Mouse (Mus musculus) lung, embryonic 14.5 days (tissue): Measurements from ENCODE around the gene Itgb2l. TPM values are rescaled to one million over a fixed set of nuclear protein-coding genes. Genes with fewer than 3 reads are reported as not detected.

Source experiments
- ATAC-seq: fragments of 200-750 bp; cut with Nextera tagmentation; 2 replicates; pipeline ENCODE4 v1.8.0; 2017; ENCODE audit warnings: mild to moderate bottlenecking, moderate TSS enrichment, moderate library complexity; ENCODE audit not compliant: insufficient read depth
- DNase-seq: peaks from one replicate; pipeline ENCODE4 v3.0.0-alpha.2; 2015
- H3K27ac ChIP-seq: fragments of 300-500 bp; sonication (generic); 2 replicates; pipeline ENCODE4 v1.5.1; 2014; ENCODE audit warnings: low read depth, mild to moderate bottlenecking, moderate library complexity
- H3K27me3 ChIP-seq: fragments of 300-500 bp; sonication (generic); 2 replicates; pipeline ENCODE4 v1.6.1; 2014; ENCODE audit warnings: low read length, control low read depth; ENCODE audit not compliant: insufficient read depth
- H3K36me3 ChIP-seq: fragments of 300-500 bp; sonication (generic); 2 replicates; pipeline ENCODE4 v1.6.1; 2014; ENCODE audit warnings: control low read depth; ENCODE audit not compliant: insufficient read depth
- H3K4me1 ChIP-seq: fragments of 300-500 bp; sonication (generic); 2 replicates; pipeline ENCODE4 v1.6.1; 2014; ENCODE audit warnings: antibody characterized with exemption, control low read depth; ENCODE audit not compliant: insufficient read depth
- H3K4me2 ChIP-seq: fragments of 300-500 bp; sonication (generic); 2 replicates; pipeline ENCODE4 v1.6.1; 2014; ENCODE audit warnings: mild to moderate bottlenecking
- H3K4me3 ChIP-seq: fragments of 300-500 bp; sonication (generic); 2 replicates; pipeline ENCODE4 v1.5.1; 2014; ENCODE audit warnings: low read depth, low read length
- H3K9ac ChIP-seq: fragments of 300-500 bp; sonication (generic); 2 replicates; pipeline ENCODE4 v1.6.1; 2014
- H3K9me3 ChIP-seq: fragments of 300-500 bp; sonication (generic); 2 replicates; pipeline ENCODE4 v1.6.1; 2016; ENCODE audit warnings: low read depth, low read length, control low read depth
- CTCF ChIP-seq: IDR thresholded peaks from 2 replicates; pipeline ENCODE4 v1.5.1; 2016; ENCODE audit warnings: antibody characterized with exemption, low read depth
- whole genome bisulfite sequencing: fragments of 180-500 bp; shearing (Covaris S2); extraction: QIAGEN DNeasy Blood & Tissue Kit; methylation state at CpG from one replicate; pipeline ENCODE4 v1.1.7; 2014; 5-methylcytosine and 5-hydroxymethylcytosine counted together
- polyA plus RNA-seq: library from polyadenylated mRNA; unstranded; fragments of >200 nt; fragmentation: Nextera tagmentation; extraction: Ambion mirVana; gene quantifications from 2 replicates; pipeline ENCODE4 v1.2.1, GENCODE M21; 2014

Itgb2l gene
- polyA plus RNA-seq, 1 experiment from 2014 or later = 0.29 TPM

- ATAC-seq (no peak), DNase-seq (peak; percentile 20)
- H3K36me3 ChIP-seq = no peaks in the 10 kb centered on the region
- no peaks in the 10 kb centered on the region for H3K27me3 ChIP-seq
- H3K9ac ChIP-seq = no peak overlapping the region
- no peak overlapping the region for H3K27ac ChIP-seq
- H3K4me3 ChIP-seq = no peak overlapping the region
- H3K4me2 ChIP-seq = 0 out of 2 replicates have a peak overlapping the region, but pooled peaks have one; percentile 1
- WGBS = 16% methylated on average over 5 of the region's 5 CpGs
- no peak for TF ChIP-seq CTCF
- H3K4me1 ChIP-seq = no peaks in the 10 kb centered on the region
- H3K9me3 ChIP-seq = no peaks in the 10 kb centered on the region
These were observed 28.9 kb upstream of the Itgb2l start for GRCm38 (mm10) chr16:96472361-96472760.

- Histone ChIP-seq H3K27me3 (no peaks in the 10 kb centered on the region), H3K9ac (no peak overlapping the region), H3K4me1 (no peaks in the 10 kb centered on the region), H3K9me3 (no peaks in the 10 kb centered on the region), H3K4me2 (no peak overlapping the region), H3K36me3 (no peaks in the 10 kb centered on the region), H3K27ac (no peak overlapping the region), H3K4me3 (no peak overlapping the region)
- 47% methylated on average over 4 of the region's 4 CpGs for WGBS
- ATAC-seq (no peak), DNase-seq (peak; percentile 51)
- TF ChIP-seq CTCF = peak; percentile 51
These were observed 26.2 kb upstream of the Itgb2l start for GRCm38 (mm10) chr16:96469640-96470039.

GRCm38 (mm10) chr16:96468698-96469097 is 25.3 kb upstream of the Itgb2l start:
- no peak overlapping the region for H3K4me2 ChIP-seq

GRCm38 (mm10) chr16:96468011-96468410 is 24.6 kb upstream of the Itgb2l start:
- Histone ChIP-seq H3K27me3 (no peaks in the 10 kb centered on the region), H3K27ac (no peak overlapping the region), H3K4me3 (no peak overlapping the region), H3K36me3 (no peaks in the 10 kb centered on the region), H3K4me1 (no peaks in the 10 kb centered on the region), H3K9ac (no peak overlapping the region), H3K4me2 (no peak overlapping the region), H3K9me3 (no peaks in the 10 kb centered on the region)
- DNase-seq (no peak), ATAC-seq (no peak)
- 53% methylated on average over 4 of the region's 4 CpGs for WGBS
- TF ChIP-seq CTCF = no peak

More at GRCm38 (mm10) chr16:96468698-96469097, 25.3 kb upstream of the Itgb2l start:
- H3K36me3 ChIP-seq = no peaks in the 10 kb centered on the region
- no peaks in the 10 kb centered on the region for H3K4me1 ChIP-seq
- no peak for TF ChIP-seq CTCF
- no peaks in the 10 kb centered on the region for H3K27me3 ChIP-seq
- WGBS = 59% methylated on average over 4 of the region's 4 CpGs
- H3K9ac ChIP-seq = no peak overlapping the region
- ATAC-seq (peak; percentile 28; the same call in 1 of the 2 replicates), DNase-seq (peak; percentile 23)
- H3K4me3 ChIP-seq = no peak overlapping the region
- no peaks in the 10 kb centered on the region for H3K9me3 ChIP-seq
- no peak overlapping the region for H3K27ac ChIP-seq

GRCm38 (mm10) chr16:96467445-96467844 is 24.0 kb upstream of the Itgb2l start, which contains the start of gene Pcp4:
Gene Pcp4 (plus strand): TSS chr16:96467606.
- Histone ChIP-seq H3K9me3 (no peaks in the 10 kb centered on the region), H3K36me3 (no peaks in the 10 kb centered on the region), H3K4me2 (no peak within 1 kb of the TSS), H3K4me1 (no peaks in the 10 kb centered on the region), H3K4me3 (no peak within 1 kb of the TSS), H3K9ac (no peak within 1 kb of the TSS), H3K27me3 (no peaks in the 10 kb centered on the region), H3K27ac (no peak within 1 kb of the TSS)
- WGBS = 11% methylated on average over 8 of the region's 8 CpGs
- DNase-seq (peak; percentile 89), ATAC-seq (peak; percentile 55)
- TF ChIP-seq CTCF = peak; percentile 97

- no peak overlapping the region for H3K27ac ChIP-seq
- ATAC-seq = no peak
- H3K9ac ChIP-seq = no peak overlapping the region
- no peak for DNase-seq
- 56% methylated on average over 3 of the region's 3 CpGs for WGBS
- H3K4me3 ChIP-seq = no peak overlapping the region
- no peak for TF ChIP-seq CTCF
- H3K9me3 ChIP-seq = no peaks in the 10 kb centered on the region
- no peaks in the 10 kb centered on the region for H3K27me3 ChIP-seq
- H3K36me3 ChIP-seq = no peaks in the 10 kb centered on the region
- H3K4me2 ChIP-seq = no peak overlapping the region
- no peaks in the 10 kb centered on the region for H3K4me1 ChIP-seq
These were observed 17.4 kb upstream of the Itgb2l start for GRCm38 (mm10) chr16:96460788-96461187.

- DNase-seq (no peak), ATAC-seq (no peak)
- Histone ChIP-seq H3K4me3 (no peak overlapping the region), H3K9ac (no peak overlapping the region), H3K4me1 (no peaks in the 10 kb centered on the region), H3K27ac (no peak overlapping the region), H3K4me2 (no peak overlapping the region), H3K36me3 (no peaks in the 10 kb centered on the region), H3K9me3 (no peaks in the 10 kb centered on the region), H3K27me3 (no peaks in the 10 kb centered on the region)
- no peak for TF ChIP-seq CTCF
- WGBS = 82% methylated on average over 2 of the region's 2 CpGs
These were observed 15.9 kb upstream of the Itgb2l start for GRCm38 (mm10) chr16:96459356-96459755.

- Histone ChIP-seq H3K36me3 (no peaks in the 10 kb centered on the region), H3K4me2 (no peak overlapping the region), H3K9ac (no peak overlapping the region), H3K4me3 (no peak overlapping the region), H3K27me3 (no peaks in the 10 kb centered on the region), H3K9me3 (no peaks in the 10 kb centered on the region), H3K27ac (no peak overlapping the region), H3K4me1 (no peaks in the 10 kb centered on the region)
- TF ChIP-seq CTCF = no peak
- DNase-seq (no peak), ATAC-seq (no peak)
- 72% methylated on average over 5 of the region's 5 CpGs for WGBS
These were observed 14.2 kb upstream of the Itgb2l start for GRCm38 (mm10) chr16:96457612-96458011.
